Comparison of ENCODE assay signal across 11 mouse cellular contexts in the genomic region with DNA sequence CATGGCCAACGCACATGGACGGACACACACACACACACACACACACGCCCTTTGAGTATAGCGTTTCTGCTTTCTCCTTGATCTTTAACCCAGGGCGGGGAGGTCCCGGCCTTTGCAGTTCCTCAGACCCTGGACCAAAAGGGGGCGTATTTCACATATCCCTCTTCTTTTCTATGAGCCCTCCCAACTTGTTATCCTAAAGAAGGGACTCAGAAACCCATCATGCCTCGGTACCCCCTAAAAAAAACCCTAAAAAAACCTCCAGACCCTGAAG. TPM values are rescaled to one million over a fixed set of nuclear protein-coding genes. Genes with fewer than 3 reads are reported as not detected.
DNase-seq lines count a peak whose midpoint lies in the region; ATAC-seq lines count a peak whose summit lies in the region.
"Had no signal": no experiment of that assay in that cellular context is flagged by ENCODE, and none has a peak within 500 bp of the region (broad histone marks: within the 10 kb centered on the region; RNA-seq: fewer than 3 reads in every experiment).

No protein-coding gene starts in this region.

- 9% methylated on average over 8 of the region's 8 CpGs for WGBS in heart, embryonic 11.5 days (ENCODE audit: insufficient replicate concordance)
- 13% methylated on average over 8 of the region's 8 CpGs for WGBS in forebrain, embryonic 15.5 days
- WGBS in liver, embryonic 15.5 days (ENCODE audit: insufficient replicate concordance): 7% methylated on average over 8 of the region's 8 CpGs

- intact Hi-C loops in heart, postnatal 25 days (cut with DNase I): loop anchor here (5.0 kb wide), 1 partner anchor 37 kb away; no protein-coding TSS in a partner anchor

- peaks cover 30% of the 10 kb centered on the region for H3K4me1 ChIP-seq in heart, embryonic 11.5 days (ENCODE audit: control insufficient read depth, insufficient read depth, low read length)
- peaks cover 70% of the 10 kb centered on the region for H3K4me1 ChIP-seq in forebrain, embryonic 15.5 days
- H3K4me1 ChIP-seq in liver, embryonic 15.5 days (replicated peaks): peaks cover 21% of the 10 kb centered on the region

- peak overlapping the region; percentile 81 for H3K4me3 ChIP-seq in heart, embryonic 11.5 days (ENCODE audit: low read depth, low read length)
- H3K4me3 ChIP-seq in forebrain, embryonic 15.5 days: peak overlapping the region; percentile 71
- H3K4me3 ChIP-seq in liver, embryonic 15.5 days (replicated peaks): peak overlapping the region; percentile 63
- H3K4me3 ChIP-seq: myocyte had no signal

- DNase-seq in heart, postnatal 25 days (ENCODE audit: low spot score): no peak
- DNase-seq in ES-CJ7 (ENCODE audit: low read depth, low spot score): peak; percentile 65
- DNase-seq in adrenal gland, postnatal 14 days: no peak
- DNase-seq in layer of hippocampus, adult 9-10 months (ENCODE audit: low spot score): no peak
- DNase-seq in gastrocnemius, postnatal 25 days: no peak

- no peaks in the 10 kb centered on the region for H3K9me3 ChIP-seq in heart, embryonic 11.5 days (replicated peaks; ENCODE audit: control insufficient read depth, low read length)
- no peaks in the 10 kb centered on the region for H3K9me3 ChIP-seq in forebrain, embryonic 15.5 days
- H3K9me3 ChIP-seq in liver, embryonic 15.5 days (replicated peaks): no peaks in the 10 kb centered on the region

- peaks cover 49% of the 10 kb centered on the region for H3K27me3 ChIP-seq in heart, embryonic 11.5 days (ENCODE audit: control insufficient read depth, insufficient read depth, low read length)
- H3K27me3 ChIP-seq in forebrain, embryonic 15.5 days: no peaks in the 10 kb centered on the region
- peaks cover 85% of the 10 kb centered on the region for H3K27me3 ChIP-seq in liver, embryonic 15.5 days

- H3K9ac ChIP-seq in heart, embryonic 11.5 days (ENCODE audit: low read depth, low read length): peak overlapping the region; percentile 88; the same call in 1 of the 2 replicates
- no peak overlapping the region for H3K9ac ChIP-seq in forebrain, embryonic 15.5 days (replicated peaks)
- H3K9ac ChIP-seq in liver, embryonic 15.5 days: no peak overlapping the region

- H3K36me3 ChIP-seq in heart, embryonic 11.5 days (ENCODE audit: control insufficient read depth, insufficient read depth, low read length): no peaks in the 10 kb centered on the region
- no peaks in the 10 kb centered on the region for H3K36me3 ChIP-seq in forebrain, embryonic 15.5 days
- H3K36me3 ChIP-seq in liver, embryonic 15.5 days (replicated peaks): no peaks in the 10 kb centered on the region

- ATAC-seq in heart, embryonic 11.5 days (replicated peaks; ENCODE audit: insufficient number of reproducible peaks, low FRiP score, low TSS enrichment): no peak
- ATAC-seq in forebrain, embryonic 15.5 days (replicated peaks): no peak
- ATAC-seq in liver, embryonic 15.5 days (ENCODE audit: insufficient read depth): no peak

- peak overlapping the region; percentile 90 for H3K4me2 ChIP-seq in heart, embryonic 11.5 days
- peak overlapping the region; percentile 57 for H3K4me2 ChIP-seq in forebrain, embryonic 15.5 days (replicated peaks)
- H3K4me2 ChIP-seq in liver, embryonic 15.5 days: peak overlapping the region; percentile 73

- H3K27ac ChIP-seq in heart, embryonic 11.5 days (ENCODE audit: low read depth, low read length): no peak overlapping the region
- H3K27ac ChIP-seq in forebrain, embryonic 15.5 days (replicated peaks): peak overlapping the region; percentile 92; the same call in 1 of the 2 replicates
- H3K27ac ChIP-seq in liver, embryonic 15.5 days (replicated peaks): no peak overlapping the region

RNA-seq across cellular contexts. Expression of gene Cux2, which starts 0.9 kb away (rescaled TPM):
- 4.7 and 7.1 TPM in 2 replicates for polyA plus RNA-seq in heart, embryonic 11.5 days (2014; fragmentation: Nextera tagmentation; extraction: Ambion mirVana)
- total RNA-seq in heart, postnatal 25 days (2021): 10 to 100 TPM; 23.7 to 29.0 TPM
- polyA plus RNA-seq in forebrain, embryonic 15.5 days (2015; fragmentation: Nextera tagmentation; extraction: Ambion mirVana): 32.3 and 33.7 TPM in 2 replicates
- polyA plus RNA-seq in liver, embryonic 15.5 days (2015; fragmentation: Nextera tagmentation; extraction: Ambion mirVana): 1.8 and 2.2 TPM in 2 replicates
- 16.6 and 17.7 TPM in 2 replicates for total RNA-seq in adrenal gland, postnatal 14 days (2021)
- total RNA-seq in gastrocnemius, postnatal 25 days (2021): 1 to 10 TPM; 1.8 to 6.9 TPM
- total RNA-seq: hematopoietic stem cell, adult 5-6 weeks had no signal

RNA-seq across cellular contexts. Expression of gene Myl2, which starts 50.0 kb away (rescaled TPM):
- polyA plus RNA-seq in heart, embryonic 11.5 days (2014; fragmentation: Nextera tagmentation; extraction: Ambion mirVana): 6,790 and 6,847 TPM in 2 replicates
- total RNA-seq in heart, postnatal 25 days (2021): over 10,000 TPM; 18,094 to 20,102 TPM
- 0.28 and 3.6 TPM in 2 replicates for polyA plus RNA-seq in forebrain, embryonic 15.5 days (2015; fragmentation: Nextera tagmentation; extraction: Ambion mirVana)
- polyA plus RNA-seq in liver, embryonic 15.5 days (2015; fragmentation: Nextera tagmentation; extraction: Ambion mirVana): 3.9 and 4.2 TPM in 2 replicates
- total RNA-seq in adrenal gland, postnatal 14 days (2021): not detected in 2 replicates
- total RNA-seq in gastrocnemius, postnatal 25 days (2021): 1,000 to 10,000 TPM in 1 of 2 experiments, 100 to 1,000 TPM in 1; 354 to 1,320 TPM
- total RNA-seq: hematopoietic stem cell, adult 5-6 weeks had no signal
- polyA plus RNA-seq: C2C12 had no signal

Comparison
In these comparisons a context has a peak if more than half of its experiments do, and no peak if none do; other contexts are left out.
1. RNA of gene Myl2, which starts 50.0 kb away (total RNA-seq): 18,094 to 20,102 TPM in heart, postnatal 25 days and 354 to 1,320 TPM in gastrocnemius, postnatal 25 days; not detected in adrenal gland, postnatal 14 days; every median in the first group is over 100 times any median in the second.
2. Peak in every context shown above with its lines, with median percentiles within 50 percentile points of each other: H3K4me2 ChIP-seq and H3K4me3 ChIP-seq.